Mouse (Mus musculus) stomach, embryonic 16.5 days (tissue): Measurements from ENCODE around the gene Fsip1. TPM values are rescaled to one million over a fixed set of nuclear protein-coding genes. Genes with fewer than 3 reads are reported as not detected.

Source experiments
- ATAC-seq: fragments of 200-750 bp; cut with Nextera tagmentation; 2 replicates; pipeline ENCODE4 v1.8.0; 2017; ENCODE audit warnings: moderate number of reproducible peaks, moderate TSS enrichment; ENCODE audit not compliant: insufficient read depth, low FRiP score
- H3K27ac ChIP-seq: fragments of 300-500 bp; sonication (generic); 2 replicates; pipeline ENCODE4 v1.5.1; 2014; ENCODE audit warnings: low read length
- H3K27me3 ChIP-seq: fragments of 300-500 bp; sonication (generic); 2 replicates; pipeline ENCODE4 v1.6.1; 2014; ENCODE audit warnings: low read length, control low read depth, mixed read lengths; ENCODE audit not compliant: control insufficient read depth, insufficient read depth
- H3K36me3 ChIP-seq: fragments of 300-500 bp; sonication (generic); 2 replicates; pipeline ENCODE4 v1.6.1; 2014; ENCODE audit warnings: low read length; ENCODE audit not compliant: control insufficient read depth, insufficient read depth
- H3K4me1 ChIP-seq: fragments of 300-500 bp; sonication (generic); 2 replicates; pipeline ENCODE4 v1.6.1; 2014; ENCODE audit warnings: low read length, control low read depth, mixed read lengths; ENCODE audit not compliant: control insufficient read depth, insufficient read depth
- H3K4me2 ChIP-seq: fragments of 300-500 bp; sonication (generic); 2 replicates; pipeline ENCODE4 v1.6.1; 2014; ENCODE audit warnings: low read depth, low read length, mixed read lengths
- H3K4me3 ChIP-seq: fragments of 300-500 bp; sonication (generic); replicated peaks from 2 replicates; pipeline ENCODE4 v1.5.1; 2014; ENCODE audit warnings: mild to moderate bottlenecking, low read length
- H3K9ac ChIP-seq: fragments of 300-500 bp; sonication (generic); 2 replicates; pipeline ENCODE4 v1.6.1; 2014; ENCODE audit warnings: low read length
- H3K9me3 ChIP-seq: fragments of 300-500 bp; sonication (generic); replicated peaks from 2 replicates; pipeline ENCODE4 v1.6.1; 2016; ENCODE audit warnings: low read length, control low read depth; ENCODE audit not compliant: control insufficient read depth
- WGBS: fragments of 180-500 bp; shearing (Covaris S2); extraction: QIAGEN DNeasy Blood & Tissue Kit; methylation state at CpG from one replicate; pipeline ENCODE4 v1.1.7; 2014; 5-methylcytosine and 5-hydroxymethylcytosine counted together
- polyA plus RNA-seq: library from polyadenylated mRNA; unstranded; fragments of >200 nt; fragmentation: Nextera tagmentation; extraction: Ambion mirVana; gene quantifications from 2 replicates; pipeline ENCODE4 v1.2.1, GENCODE M21; 2015

Gene Fsip1
- polyA plus RNA-seq, 1 experiment from 2014 or later = 0.31 TPM

- Histone ChIP-seq H3K27ac (no peak overlapping the region; the same call in 1 of the 2 replicates), H3K9ac (peak overlapping the region; percentile 85), H3K9me3 (no peaks in the 10 kb centered on the region), H3K4me2 (peak overlapping the region; percentile 94), H3K27me3 (no peaks in the 10 kb centered on the region), H3K4me1 (peaks cover 26% of the 10 kb centered on the region), H3K36me3 (no peaks in the 10 kb centered on the region), H3K4me3 (peak overlapping the region; percentile 84)
- WGBS = 9% methylated on average over 5 of the region's 5 CpGs
- no peak for ATAC-seq
Observed at GRCm38 (mm10) chr2:118112438-118112837, 144.3 kb downstream of the Fsip1 start.

- under 1% methylated on average over 36 of the region's 36 CpGs for WGBS
- H3K4me2 ChIP-seq = peak within 1 kb of the TSS; percentile 94
- ATAC-seq = peak; percentile 90
- no peaks in the 10 kb centered on the region for H3K27me3 ChIP-seq
- no peaks in the 10 kb centered on the region for H3K9me3 ChIP-seq
- H3K9ac ChIP-seq = peak within 1 kb of the TSS; percentile 85
- peak within 1 kb of the TSS; percentile 95 for H3K27ac ChIP-seq
- H3K4me3 ChIP-seq = peak within 1 kb of the TSS; percentile 84
- H3K4me1 ChIP-seq = peaks cover 26% of the 10 kb centered on the region
- no peaks in the 10 kb centered on the region for H3K36me3 ChIP-seq
Observed at GRCm38 (mm10) chr2:118111488-118112131, 145.2 kb downstream of the Fsip1 start, which contains the start of gene Thbs1. Thbs1 (plus strand) TSS chr2:118111876.

DNA sequence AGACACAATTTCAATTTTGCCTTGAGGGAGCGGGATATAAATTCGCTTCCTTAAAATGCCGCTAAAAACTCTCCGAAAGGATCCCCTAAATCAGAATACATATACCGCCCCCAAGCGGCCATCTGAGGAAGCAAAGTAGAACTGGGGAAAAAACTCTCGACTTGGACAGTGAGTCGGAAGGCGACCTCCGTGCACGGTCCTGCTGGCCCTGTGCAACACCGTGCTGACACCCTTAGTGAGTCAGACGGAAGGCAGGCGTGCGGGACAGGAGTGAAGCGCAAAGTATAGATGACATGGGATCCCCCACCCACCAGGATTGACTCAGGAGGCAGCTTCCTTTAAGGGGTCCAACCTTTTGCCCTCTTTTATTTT is 145.7 kb downstream of the Fsip1 start:
- Histone ChIP-seq H3K9ac (peak overlapping the region; percentile 85), H3K27ac (peak overlapping the region; percentile 95), H3K4me2 (peak overlapping the region; percentile 94), H3K4me1 (peaks cover 26% of the 10 kb centered on the region), H3K9me3 (no peaks in the 10 kb centered on the region), H3K4me3 (peak overlapping the region; percentile 84), H3K27me3 (no peaks in the 10 kb centered on the region), H3K36me3 (no peaks in the 10 kb centered on the region)
- peak; percentile 79 for ATAC-seq
- WGBS = under 1% methylated on average over 16 of the region's 16 CpGs

- Histone ChIP-seq H3K27ac (peak overlapping the region; percentile 78), H3K36me3 (no peaks in the 10 kb centered on the region), H3K4me3 (peak overlapping the region; percentile 84), H3K9ac (peak overlapping the region; percentile 68), H3K27me3 (no peaks in the 10 kb centered on the region), H3K4me1 (peaks cover 23% of the 10 kb centered on the region), H3K4me2 (peak overlapping the region; percentile 94), H3K9me3 (no peaks in the 10 kb centered on the region)
- 24% methylated on average over 17 of the region's 17 CpGs for WGBS
- no peak; the same call in 1 of the 2 replicates for ATAC-seq
Observed at GRCm38 (mm10) chr2:118110225-118110915, 146.4 kb downstream of the Fsip1 start.

- Histone ChIP-seq H3K4me1 (no peaks in the 10 kb centered on the region), H3K9me3 (no peaks in the 10 kb centered on the region), H3K36me3 (no peaks in the 10 kb centered on the region), H3K9ac (no peak overlapping the region), H3K27me3 (no peaks in the 10 kb centered on the region), H3K27ac (no peak overlapping the region), H3K4me2 (no peak overlapping the region), H3K4me3 (no peak overlapping the region)
- no peak for ATAC-seq
- WGBS = 58% methylated on average over 4 of the region's 4 CpGs
Observed at GRCm38 (mm10) chr2:118102169-118102568, 154.6 kb downstream of the Fsip1 start.

DNA sequence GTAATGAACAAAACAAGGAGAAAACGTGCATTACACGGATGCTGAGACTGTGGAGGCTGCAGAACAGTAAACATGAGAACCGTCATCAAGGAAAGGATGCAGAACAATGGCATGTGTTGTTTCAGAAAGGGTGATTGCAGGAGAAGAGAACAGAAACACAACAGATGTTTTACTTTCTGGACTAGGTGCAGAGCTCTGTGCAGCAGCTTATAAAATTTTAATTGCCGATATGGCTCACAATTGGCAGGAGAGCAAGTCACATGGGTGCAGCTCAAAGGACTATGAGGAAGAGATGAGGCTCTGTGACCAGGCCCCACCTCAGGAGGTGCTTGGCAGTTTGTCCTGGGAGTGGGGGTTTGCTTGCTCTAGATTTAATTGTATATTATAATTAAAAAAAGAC is 157.7 kb downstream of the Fsip1 start:
- no peaks in the 10 kb centered on the region for H3K4me1 ChIP-seq
- H3K27me3 ChIP-seq = no peaks in the 10 kb centered on the region
- no peak overlapping the region for H3K9ac ChIP-seq
- ATAC-seq = no peak
- H3K36me3 ChIP-seq = no peaks in the 10 kb centered on the region
- no peaks in the 10 kb centered on the region for H3K9me3 ChIP-seq
- H3K4me3 ChIP-seq = no peak overlapping the region
- H3K27ac ChIP-seq = no peak overlapping the region
- H3K4me2 ChIP-seq = no peak overlapping the region
- 67% methylated on average over 4 of the region's 4 CpGs for WGBS

- H3K4me1 ChIP-seq = no peaks in the 10 kb centered on the region
- H3K27ac ChIP-seq = no peak overlapping the region
- no peak overlapping the region for H3K4me2 ChIP-seq
- no peak overlapping the region for H3K4me3 ChIP-seq
- 88% methylated on average over 5 of the region's 5 CpGs for WGBS
- no peaks in the 10 kb centered on the region for H3K36me3 ChIP-seq
- no peaks in the 10 kb centered on the region for H3K27me3 ChIP-seq
- H3K9ac ChIP-seq = no peak overlapping the region
- ATAC-seq = no peak
- H3K9me3 ChIP-seq = no peaks in the 10 kb centered on the region
Observed at GRCm38 (mm10) chr2:118091226-118091625, 165.5 kb downstream of the Fsip1 start.

DNA sequence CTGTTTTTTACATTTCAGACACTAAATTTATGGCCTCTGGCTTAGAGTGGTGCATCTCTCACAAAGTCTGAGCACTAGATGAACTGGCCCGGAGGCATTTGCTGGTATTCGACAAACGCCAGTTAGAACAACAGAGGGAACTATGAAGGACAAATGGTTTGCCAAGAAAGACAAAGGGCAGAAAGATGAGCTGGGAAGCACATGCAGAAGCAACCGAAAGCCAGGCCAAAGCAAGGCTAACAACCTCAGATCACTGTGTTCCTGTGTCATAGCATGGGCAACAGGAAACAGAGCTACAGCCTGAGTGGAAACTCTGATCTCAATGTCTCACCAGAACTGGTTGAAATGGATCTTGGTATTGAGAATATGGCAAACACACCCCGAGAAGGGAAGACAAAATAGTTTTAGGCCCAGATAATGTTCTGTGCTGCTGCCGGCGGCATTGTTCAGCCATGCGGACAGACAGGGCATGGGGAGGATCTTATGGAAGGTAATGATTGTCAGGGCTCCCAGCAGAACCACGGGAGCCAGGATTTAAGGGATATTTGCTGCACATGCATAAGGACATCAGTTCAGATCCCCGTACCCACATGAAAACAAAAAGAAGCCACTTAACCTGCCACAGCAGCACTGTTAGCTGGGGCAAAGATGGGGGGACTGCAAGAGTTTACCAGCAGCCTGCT is 169.6 kb downstream of the Fsip1 start:
- Histone ChIP-seq H3K4me2 (no peak overlapping the region), H3K27ac (no peak overlapping the region), H3K9me3 (no peaks in the 10 kb centered on the region), H3K4me3 (no peak overlapping the region), H3K27me3 (no peaks in the 10 kb centered on the region), H3K4me1 (no peaks in the 10 kb centered on the region), H3K9ac (no peak overlapping the region), H3K36me3 (no peaks in the 10 kb centered on the region)
- 77% methylated on average over 10 of the region's 10 CpGs for WGBS
- ATAC-seq = no peak

- Histone ChIP-seq H3K4me1 (no peaks in the 10 kb centered on the region), H3K27ac (no peak overlapping the region), H3K9me3 (no peaks in the 10 kb centered on the region), H3K9ac (no peak overlapping the region), H3K27me3 (no peaks in the 10 kb centered on the region), H3K4me3 (no peak overlapping the region), H3K4me2 (no peak overlapping the region), H3K36me3 (no peaks in the 10 kb centered on the region)
- 80% methylated on average over 2 of the region's 2 CpGs for WGBS
- no peak for ATAC-seq
Observed at GRCm38 (mm10) chr2:118085647-118086046, 171.1 kb downstream of the Fsip1 start.
